Mouse (Mus musculus): ENCODE measurements around the gene Trim14. TPM values are rescaled to one million over a fixed set of nuclear protein-coding genes. Genes with fewer than 3 reads are reported as not detected.
"Not testable (repeated sequence)": the region's sequence is repeated elsewhere in the genome, so short reads cannot be mapped to it uniquely, and the experiment has no call there.

Gene Trim14
- polyA plus RNA-seq, 1 experiment, result 26.9 TPM

DNA sequence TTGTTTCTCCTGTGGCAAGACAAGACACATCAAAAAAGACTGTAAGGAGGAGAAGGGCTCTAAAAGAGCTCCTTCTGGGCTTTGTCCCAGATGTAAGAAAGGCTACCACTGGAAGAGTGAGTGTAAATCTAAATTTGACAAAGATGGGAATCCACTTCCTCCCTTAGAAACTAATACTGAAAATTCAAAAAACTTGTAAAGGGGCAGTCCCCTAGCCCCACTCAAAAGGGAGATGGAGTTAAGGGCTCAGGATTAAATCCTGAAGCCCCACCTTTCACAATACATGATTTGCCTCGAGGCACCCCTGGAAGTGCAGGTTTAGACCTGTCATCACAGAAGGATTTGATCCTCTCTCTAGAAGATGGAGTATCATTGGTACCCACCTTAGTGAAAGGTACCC, 42.3 kb upstream of the Trim14 start:
- H3K36me3 ChIP-seq (ENCODE audit: control insufficient read depth, insufficient read depth, low read length), result no peaks in the 10 kb centered on the region; the same call in 1 of the 2 replicates

DNA sequence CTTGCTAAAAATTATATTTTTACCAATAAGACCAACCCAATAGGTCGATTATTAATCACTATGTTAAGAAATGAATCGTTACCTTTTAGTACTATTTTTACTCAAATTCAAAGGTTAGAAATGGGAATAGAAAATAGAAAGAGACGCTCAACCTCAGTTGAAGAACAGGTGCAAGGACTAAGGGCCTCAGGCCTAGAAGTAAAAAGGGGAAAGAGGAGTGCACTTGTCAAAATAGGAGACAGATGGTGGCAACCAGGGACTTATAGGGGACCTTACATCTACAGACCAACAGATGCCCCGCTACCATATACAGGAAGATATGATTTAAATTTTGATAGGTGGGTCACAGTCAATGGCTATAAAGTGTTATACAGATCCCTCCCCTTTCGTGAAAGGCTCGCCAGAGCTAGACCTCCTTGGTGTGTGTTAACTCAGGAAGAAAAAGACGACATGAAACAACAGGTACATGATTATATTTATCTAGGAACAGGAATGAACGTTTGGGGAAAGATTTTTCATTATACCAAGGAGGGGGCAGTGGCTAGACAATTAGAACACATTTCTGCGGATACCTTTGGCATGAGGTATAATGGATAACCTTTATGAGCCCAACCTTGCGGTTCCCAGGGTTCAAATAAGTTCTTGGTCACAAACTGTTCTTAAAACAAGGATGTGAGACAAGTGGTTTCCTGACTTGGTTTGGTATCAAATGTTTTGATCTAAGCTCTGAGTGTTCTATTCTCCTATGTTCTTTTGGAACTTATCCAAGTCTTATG, 39.8 kb upstream of the Trim14 start:
- peaks cover 24% of the 10 kb centered on the region for H3K4me1 ChIP-seq (ENCODE audit: control insufficient read depth, insufficient read depth, insufficient read length)
- not testable (repeated sequence) for H3K4me3 ChIP-seq (ENCODE audit: extremely low read depth, insufficient read depth, insufficient read length); H3K27ac ChIP-seq (ENCODE audit: insufficient read depth, low read length); H3K27me3 ChIP-seq (ENCODE audit: control insufficient read depth, insufficient read depth, low read length); DNase-seq (ENCODE audit: low read depth in 1 of 2, low spot score in 2 of 2); H3K36me3 ChIP-seq (ENCODE audit: control insufficient read depth, insufficient read depth, low read length)
- 10% methylated on average over 6 of the region's 10 CpGs for WGBS

More for the DNA sequence above, 42.3 kb upstream of the Trim14 start:
- Histone ChIP-seq H3K4me3 (ENCODE audit: extremely low read depth, insufficient read depth, insufficient read length) (no peak overlapping the region), H3K27me3 (ENCODE audit: control insufficient read depth, insufficient read depth, low read length) (no peaks in the 10 kb centered on the region), H3K4me1 (ENCODE audit: control insufficient read depth, insufficient read depth, insufficient read length) (peaks cover 19% of the 10 kb centered on the region), H3K27ac (ENCODE audit: insufficient read depth, low read length) (peak overlapping the region; percentile 68; the same call in 1 of the 2 replicates)
- 45% methylated on average over 1 of the region's 1 CpGs for WGBS
- DNase-seq (ENCODE audit: low read depth in 1 of 2, low spot score in 2 of 2), result no peak
- TF ChIP-seq CTCF (IDR thresholded peaks at IDR 0.05; ENCODE audit: extremely low read depth, insufficient read depth, insufficient read length, insufficient replicate concordance) (no peak), POLR2A (IDR thresholded peaks at IDR 0.05; ENCODE audit: low read depth, low read length) (no peak)

DNA sequence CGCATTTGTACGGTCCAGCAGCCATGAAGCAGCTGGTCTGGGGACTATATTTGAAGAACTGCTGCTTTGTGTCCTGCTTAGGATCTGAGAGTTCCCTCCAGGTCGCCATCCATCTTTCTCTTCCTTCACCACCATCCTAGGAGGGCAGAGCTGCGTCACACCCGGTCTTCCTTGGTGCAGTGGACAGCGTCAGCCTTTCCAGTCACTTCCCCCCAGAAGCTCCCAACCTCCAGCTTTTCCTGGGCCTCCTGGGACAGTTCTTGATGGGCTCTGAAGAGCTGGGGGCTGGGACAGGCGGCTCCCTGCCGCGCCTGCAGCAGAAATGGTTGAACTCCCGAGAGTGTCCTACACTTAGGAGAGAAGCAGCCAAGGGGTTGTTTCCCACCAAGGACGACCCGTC, 38.9 kb upstream of the Trim14 start:
- 5% methylated on average over 10 of the region's 12 CpGs for WGBS

DNA sequence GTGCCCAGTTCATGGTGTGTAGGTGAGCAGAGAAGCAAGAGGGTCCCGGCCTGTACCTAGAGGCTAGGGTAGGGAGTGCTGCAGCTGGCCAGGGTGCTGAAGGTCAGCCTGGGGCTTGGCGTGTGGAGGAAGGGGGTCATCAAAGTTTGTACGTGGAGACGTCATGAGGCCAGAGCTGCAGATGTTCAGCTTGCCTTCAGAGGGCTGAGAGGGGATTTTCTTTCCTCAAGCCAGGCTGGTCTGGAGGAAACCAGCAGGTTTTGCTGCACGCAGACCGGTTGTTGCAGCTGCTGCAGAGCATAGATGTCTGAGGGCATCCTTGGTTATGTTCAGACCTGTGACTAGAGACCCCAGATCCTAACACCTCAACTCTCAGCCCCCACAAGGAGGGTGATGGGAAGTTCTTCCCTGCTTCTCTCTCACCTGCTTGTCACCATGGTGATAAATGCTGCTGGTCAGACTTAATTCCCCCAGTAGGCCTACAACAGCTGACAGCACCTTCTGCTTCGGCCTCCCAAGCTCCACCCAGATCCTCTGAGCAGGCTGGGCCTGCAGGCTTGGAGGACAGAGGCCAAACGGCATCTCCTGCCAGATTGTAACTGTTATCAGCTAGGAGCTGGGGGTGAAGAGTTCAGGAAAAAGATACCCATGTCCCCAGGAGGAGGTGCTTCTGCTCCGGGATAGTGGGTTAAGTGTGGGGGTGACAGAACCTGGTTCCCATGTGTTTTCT, 38.2 kb upstream of the Trim14 start:
- peaks cover 24% of the 10 kb centered on the region for H3K4me1 ChIP-seq (ENCODE audit: control insufficient read depth, insufficient read depth, insufficient read length)
- TF ChIP-seq CTCF (IDR thresholded peaks at IDR 0.05; ENCODE audit: extremely low read depth, insufficient read depth, insufficient read length, insufficient replicate concordance) (no peak), POLR2A (IDR thresholded peaks at IDR 0.05; ENCODE audit: low read depth, low read length) (no peak)
- WGBS, result 17% methylated on average over 9 of the region's 9 CpGs
- no peaks in the 10 kb centered on the region for H3K36me3 ChIP-seq (ENCODE audit: control insufficient read depth, insufficient read depth, low read length)
- H3K27me3 ChIP-seq (ENCODE audit: control insufficient read depth, insufficient read depth, low read length), result no peaks in the 10 kb centered on the region
- no peak for DNase-seq (ENCODE audit: low read depth in 1 of 2, low spot score in 2 of 2)
- peak overlapping the region; percentile 89 for H3K27ac ChIP-seq (ENCODE audit: insufficient read depth, low read length)
- H3K4me3 ChIP-seq (ENCODE audit: extremely low read depth, insufficient read depth, insufficient read length), result peak overlapping the region; percentile 11

More for the DNA sequence above, 38.9 kb upstream of the Trim14 start:
- TF ChIP-seq POLR2A (IDR thresholded peaks at IDR 0.05; ENCODE audit: low read depth, low read length) (no peak), CTCF (IDR thresholded peaks at IDR 0.05; ENCODE audit: extremely low read depth, insufficient read depth, insufficient read length, insufficient replicate concordance) (no peak)
- Histone ChIP-seq H3K36me3 (ENCODE audit: control insufficient read depth, insufficient read depth, low read length) (no peaks in the 10 kb centered on the region), H3K27me3 (ENCODE audit: control insufficient read depth, insufficient read depth, low read length) (no peaks in the 10 kb centered on the region), H3K4me3 (ENCODE audit: extremely low read depth, insufficient read depth, insufficient read length) (peak overlapping the region; percentile 38; the same call in 1 of the 2 replicates), H3K27ac (ENCODE audit: insufficient read depth, low read length) (peak overlapping the region; percentile 89), H3K4me1 (ENCODE audit: control insufficient read depth, insufficient read depth, insufficient read length) (peaks cover 24% of the 10 kb centered on the region)
- DNase-seq (ENCODE audit: low read depth in 1 of 2, low spot score in 2 of 2), result no peak

DNA sequence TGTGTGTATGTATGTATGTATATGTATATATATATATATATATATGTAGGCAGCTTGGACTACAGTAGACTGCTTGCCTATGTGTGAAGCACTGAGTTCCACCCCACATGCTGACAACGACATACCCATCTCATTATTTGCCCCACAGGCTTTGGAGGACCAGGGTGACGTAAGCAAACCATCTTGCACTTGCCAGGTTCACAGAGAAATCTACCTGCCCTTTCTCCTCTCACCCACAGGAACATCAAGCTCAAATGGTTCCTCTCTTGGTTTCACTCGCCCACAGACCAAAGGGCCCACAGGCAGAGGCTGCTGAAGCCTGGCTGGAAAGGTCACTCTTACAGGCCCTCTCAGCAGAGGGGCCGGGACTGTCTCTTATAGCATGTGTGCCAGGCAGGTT, 36.7 kb upstream of the Trim14 start:
- H3K4me1 ChIP-seq (ENCODE audit: control insufficient read depth, insufficient read depth, insufficient read length), result peaks cover 25% of the 10 kb centered on the region
- no peaks in the 10 kb centered on the region for H3K27me3 ChIP-seq (ENCODE audit: control insufficient read depth, insufficient read depth, low read length)
- H3K27ac ChIP-seq (ENCODE audit: insufficient read depth, low read length), result peak overlapping the region; percentile 51
- WGBS, result 50% methylated on average over 4 of the region's 4 CpGs
- H3K36me3 ChIP-seq (ENCODE audit: control insufficient read depth, insufficient read depth, low read length), result no peaks in the 10 kb centered on the region
- TF ChIP-seq POLR2A (IDR thresholded peaks at IDR 0.05; ENCODE audit: low read depth, low read length) (no peak), CTCF (IDR thresholded peaks at IDR 0.05; ENCODE audit: extremely low read depth, insufficient read depth, insufficient read length, insufficient replicate concordance) (no peak)
- H3K4me3 ChIP-seq (ENCODE audit: extremely low read depth, insufficient read depth, insufficient read length), result no peak overlapping the region
- no peak for DNase-seq (ENCODE audit: low read depth in 1 of 2, low spot score in 2 of 2)

DNA sequence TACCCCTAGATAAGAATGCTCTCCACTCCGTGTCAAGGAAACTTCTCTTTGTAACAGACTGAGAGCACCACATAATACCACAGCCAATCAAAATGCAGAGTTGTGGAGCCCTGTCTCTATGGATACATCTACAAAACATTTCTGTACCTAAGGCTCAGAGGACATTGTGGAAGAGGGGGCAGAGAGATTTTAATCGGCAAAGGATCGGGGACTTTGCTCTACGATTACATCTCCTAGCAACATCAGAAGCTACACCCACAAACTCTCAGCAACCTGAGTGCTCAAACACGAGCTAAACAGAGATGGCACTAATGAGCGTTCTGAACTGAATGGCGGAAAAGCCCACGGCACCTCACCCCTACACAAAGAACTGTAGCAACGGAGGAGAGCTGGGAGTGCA, 35.8 kb upstream of the Trim14 start:
- DNase-seq (ENCODE audit: low read depth in 1 of 2, low spot score in 2 of 2), result no peak
- H3K27me3 ChIP-seq (ENCODE audit: control insufficient read depth, insufficient read depth, low read length), result no peaks in the 10 kb centered on the region
- no peak overlapping the region for H3K4me3 ChIP-seq (ENCODE audit: extremely low read depth, insufficient read depth, insufficient read length)
- TF ChIP-seq POLR2A (IDR thresholded peaks at IDR 0.05; ENCODE audit: low read depth, low read length) (no peak), CTCF (IDR thresholded peaks at IDR 0.05; ENCODE audit: extremely low read depth, insufficient read depth, insufficient read length, insufficient replicate concordance) (no peak)
- no peak overlapping the region for H3K27ac ChIP-seq (ENCODE audit: insufficient read depth, low read length)
- WGBS, result 88% methylated on average over 9 of the region's 9 CpGs
- H3K36me3 ChIP-seq (ENCODE audit: control insufficient read depth, insufficient read depth, low read length), result no peaks in the 10 kb centered on the region
- H3K4me1 ChIP-seq (ENCODE audit: control insufficient read depth, insufficient read depth, insufficient read length), result peaks cover 30% of the 10 kb centered on the region

DNA sequence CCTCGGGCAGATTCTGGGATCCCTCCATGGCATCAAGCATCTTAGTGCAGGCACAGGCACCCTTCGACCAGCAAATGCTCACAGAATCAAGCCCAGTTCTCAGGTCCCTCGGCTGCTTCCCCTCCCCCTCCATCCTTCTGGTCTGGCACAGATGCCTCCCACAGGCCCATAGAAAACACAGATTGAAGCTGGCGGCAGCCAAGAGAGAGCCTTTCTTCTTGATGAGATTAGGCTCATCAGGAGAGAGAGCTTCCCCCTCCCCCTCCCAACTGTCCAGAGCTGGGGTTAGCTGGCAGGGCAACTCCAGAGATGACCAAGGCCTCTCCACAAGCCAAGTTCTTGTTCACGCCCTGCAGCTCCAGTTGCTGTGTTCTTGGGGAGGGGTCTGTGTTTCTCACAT, 33.7 kb upstream of the Trim14 start:
- Histone ChIP-seq H3K27ac (ENCODE audit: insufficient read depth, low read length) (no peak overlapping the region), H3K4me1 (ENCODE audit: control insufficient read depth, insufficient read depth, insufficient read length) (peaks cover 44% of the 10 kb centered on the region; the same call in 1 of the 2 replicates), H3K4me3 (ENCODE audit: extremely low read depth, insufficient read depth, insufficient read length) (no peak overlapping the region), H3K27me3 (ENCODE audit: control insufficient read depth, insufficient read depth, low read length) (no peaks in the 10 kb centered on the region), H3K36me3 (ENCODE audit: control insufficient read depth, insufficient read depth, low read length) (no peaks in the 10 kb centered on the region)
- no peak for TF ChIP-seq CTCF (IDR thresholded peaks at IDR 0.05; ENCODE audit: extremely low read depth, insufficient read depth, insufficient read length, insufficient replicate concordance)
- TF ChIP-seq POLR2A (IDR thresholded peaks at IDR 0.05; ENCODE audit: low read depth, low read length), result no peak
- 75% methylated on average over 5 of the region's 5 CpGs for WGBS
- DNase-seq (ENCODE audit: low read depth in 1 of 2, low spot score in 2 of 2), result no peak

Data from spleen, adult 2 months (tissue).